Mouse (Mus musculus) heart, embryonic 16.5 days (tissue): ENCODE results near the gene Vmn2r69. TPM values are rescaled to one million over a fixed set of nuclear protein-coding genes. Genes with fewer than 3 reads are reported as not detected.

Experiments used
- ATAC-seq: fragments of 200-750 bp; cut with Nextera tagmentation; replicated peaks from 2 replicates; pipeline ENCODE4 v1.8.0; 2017; ENCODE audit warnings: moderate number of reproducible peaks; ENCODE audit not compliant: insufficient read depth, low FRiP score; ENCODE audit errors: extremely low read depth
- H3K27ac ChIP-seq: fragments of 300-500 bp; sonication (generic); 2 replicates; pipeline ENCODE4 v1.5.1; 2014; ENCODE audit warnings: mild to moderate bottlenecking, low read length, control low read depth, moderate library complexity
- H3K27me3 ChIP-seq: fragments of 300-500 bp; sonication (generic); 2 replicates; pipeline ENCODE4 v1.6.1; 2014; ENCODE audit warnings: low read length, mixed read lengths; ENCODE audit not compliant: control insufficient read depth, insufficient read depth
- H3K36me3 ChIP-seq: fragments of 300-500 bp; sonication (generic); 2 replicates; pipeline ENCODE4 v1.6.1; 2014; ENCODE audit not compliant: control insufficient read depth, insufficient read depth
- H3K4me1 ChIP-seq: fragments of 300-500 bp; sonication (generic); 2 replicates; pipeline ENCODE4 v1.6.1; 2014; ENCODE audit warnings: low read length, mixed read lengths; ENCODE audit not compliant: control insufficient read depth, insufficient read depth
- H3K4me2 ChIP-seq: fragments of 300-500 bp; sonication (generic); 2 replicates; pipeline ENCODE4 v1.6.1; 2014; ENCODE audit warnings: low read depth, mild to moderate bottlenecking, control low read depth, low read length
- H3K4me3 ChIP-seq: fragments of 300-500 bp; sonication (generic); 2 replicates; pipeline ENCODE4 v1.5.1; 2014; ENCODE audit warnings: mild to moderate bottlenecking, control low read depth, low read length
- H3K9ac ChIP-seq: fragments of 300-500 bp; sonication (generic); 2 replicates; pipeline ENCODE4 v1.6.1; 2014; ENCODE audit warnings: low read length, control low read depth
- H3K9me3 ChIP-seq: fragments of 300-500 bp; sonication (generic); replicated peaks from 2 replicates; pipeline ENCODE4 v1.6.1; 2016; ENCODE audit warnings: low read length; ENCODE audit not compliant: control insufficient read depth
- WGBS: fragments of 180-500 bp; shearing (Covaris S2); extraction: QIAGEN DNeasy Blood & Tissue Kit; methylation state at CpG from one replicate; pipeline ENCODE4 v1.1.7; 2014; 5-methylcytosine and 5-hydroxymethylcytosine counted together
- polyA plus RNA-seq: library from polyadenylated mRNA; unstranded; fragments of >200 nt; fragmentation: Nextera tagmentation; extraction: Ambion mirVana; gene quantifications from 2 replicates; pipeline ENCODE4 v1.2.1, GENCODE M21; 2015

The Vmn2r69 gene
- not detected in 2 replicates for polyA plus RNA-seq

DNA sequence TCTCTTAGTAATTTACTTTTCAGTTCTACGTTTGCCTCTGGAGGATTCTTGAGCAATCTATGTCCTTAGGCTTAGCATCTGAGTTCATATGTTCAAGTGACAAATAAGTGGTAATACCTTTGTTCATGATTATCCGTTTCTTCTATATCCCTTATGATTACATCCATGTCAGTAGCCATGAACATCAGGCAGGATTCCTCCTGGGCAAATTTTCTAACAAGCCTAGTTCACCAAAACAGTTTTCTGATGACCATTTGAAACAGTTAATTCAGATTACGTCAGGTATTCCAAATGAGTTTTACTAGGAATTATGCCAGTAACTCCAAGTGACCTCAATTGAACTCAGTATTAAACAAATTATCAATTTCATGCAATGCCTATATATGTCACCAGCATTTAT lies at the start of gene Vmn2r69:
Gene Vmn2r69, minus strand, starts transcription at position 101 of the 400 bp plus-strand sequence.
- ATAC-seq, result no peak
- no peaks in the 10 kb centered on the region for H3K36me3 ChIP-seq
- 54% methylated on average over 3 of the region's 3 CpGs for WGBS

More for the DNA sequence above, at the start of gene Vmn2r69:
- H3K4me2 ChIP-seq, result no peak within 1 kb of the TSS
- H3K27ac ChIP-seq, result no peak within 1 kb of the TSS
- H3K27me3 ChIP-seq, result no peaks in the 10 kb centered on the region
- H3K9ac ChIP-seq, result no peak within 1 kb of the TSS
- no peaks in the 10 kb centered on the region for H3K9me3 ChIP-seq
- H3K4me3 ChIP-seq, result no peak within 1 kb of the TSS
- no peaks in the 10 kb centered on the region for H3K4me1 ChIP-seq

Other genes starting within 250 kb of the Vmn2r69 start
- not detected in 2 replicates for gene Vmn2r68, start 178.1 kb downstream of the Vmn2r69 start, polyA plus RNA-seq
- gene Vmn2r71, start 147.2 kb upstream of the Vmn2r69 start, polyA plus RNA-seq, result not detected in 2 replicates
- not detected in 2 replicates for gene Vmn2r70, start 153.3 kb upstream of the Vmn2r69 start, polyA plus RNA-seq